Mouse (Mus musculus) stomach, postnatal 0 days (tissue): ENCODE measurements around the gene Spata45.

Experiments
- CTCF ChIP-seq: IDR thresholded peaks from 2 replicates; pipeline ENCODE4 v1.5.1; 2016; ENCODE audit warnings: antibody characterized with exemption, low read depth, mild to moderate bottlenecking, moderate library complexity
- EP300 ChIP-seq: optimal IDR thresholded peaks from 2 replicates; pipeline ENCODE3; 2016; ENCODE audit warnings: antibody characterized with exemption

DNA sequence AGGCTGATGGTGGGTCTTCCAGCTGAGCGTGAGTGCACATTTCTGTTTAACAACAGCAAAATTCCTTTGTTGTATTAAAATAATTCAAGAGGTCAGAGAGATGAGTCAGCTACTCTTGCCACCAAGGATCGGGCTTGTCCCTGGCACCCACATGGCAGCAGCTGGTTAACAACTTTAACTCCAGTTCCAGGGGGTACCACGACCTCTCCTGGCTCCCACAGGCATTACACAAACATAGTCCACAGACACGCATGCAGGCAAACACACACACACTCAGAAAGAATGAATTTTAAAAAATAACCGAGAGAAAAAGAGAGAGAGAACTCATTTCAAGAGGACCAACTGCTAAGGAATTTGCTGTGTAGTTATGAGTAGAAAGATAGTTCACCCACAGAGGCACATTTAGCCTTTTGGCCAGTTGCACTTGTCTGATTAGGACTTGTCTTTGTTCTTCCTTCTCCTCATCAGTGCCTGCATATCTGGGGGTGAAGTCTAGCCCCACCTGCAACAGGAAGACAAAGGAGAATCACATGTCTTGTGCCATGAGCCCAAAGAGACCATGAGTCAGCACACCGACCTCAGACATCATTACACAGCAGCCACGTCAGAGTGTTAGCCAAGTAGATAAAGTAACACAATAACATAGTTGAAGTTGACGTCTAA, 18.6 kb downstream of the Spata45 start:
- TF ChIP-seq CTCF (peak; percentile 45), EP300 (no peak)
